ENCODE assay signal across 11 mouse cellular contexts in the genomic region with DNA sequence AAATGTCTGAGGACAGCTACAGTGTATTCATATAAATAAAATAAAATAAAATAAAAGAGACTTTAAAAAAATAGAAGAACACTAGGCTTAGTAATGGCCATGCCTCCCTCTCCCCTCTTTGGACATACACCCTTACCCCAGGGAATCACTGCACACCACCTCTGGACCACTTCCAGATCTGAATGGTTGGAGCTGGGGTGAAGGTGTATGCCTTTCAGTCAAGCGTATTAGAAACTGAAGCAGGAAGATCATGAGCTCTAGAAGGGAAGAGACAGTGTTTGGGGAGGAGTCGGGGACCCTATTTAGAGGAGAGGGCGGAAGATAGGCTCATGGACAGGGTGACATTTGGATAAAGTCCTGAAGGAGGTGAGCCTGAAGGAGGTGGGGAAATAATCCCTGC. TPM values are rescaled to one million over a fixed set of nuclear protein-coding genes. Genes with fewer than 3 reads are reported as not detected.
A peak's percentile ranks its signal among the peaks of the same experiment; 100 is the strongest.
DNase-seq lines count a peak whose midpoint lies in the region; ATAC-seq and TF ChIP-seq lines count a peak whose summit lies in the region.
"Had no signal": no experiment of that assay in that cellular context is flagged by ENCODE, and none has a peak within 500 bp of the region (broad histone marks: within the 10 kb centered on the region; RNA-seq: fewer than 3 reads in every experiment).

No protein-coding gene starts in this region.

- TF ChIP-seq CTCF in kidney, postnatal 0 days (IDR thresholded peaks at IDR 0.05; ENCODE audit: low read depth): no peak
- TF ChIP-seq CTCF in small intestine, adult 2 months (IDR thresholded peaks at IDR 0.05; ENCODE audit: extremely low read depth, insufficient read length, insufficient replicate concordance, low read depth, low read length): no peak

- H3K9me3 ChIP-seq in heart, embryonic 11.5 days (replicated peaks; ENCODE audit: control insufficient read depth, low read length): no peaks in the 10 kb centered on the region
- H3K9me3 ChIP-seq in lung, embryonic 15.5 days: no peaks in the 10 kb centered on the region
- no peaks in the 10 kb centered on the region for H3K9me3 ChIP-seq in kidney, postnatal 0 days (replicated peaks; ENCODE audit: low read length)

- no peak for ATAC-seq in heart, embryonic 11.5 days (replicated peaks; ENCODE audit: insufficient number of reproducible peaks, low FRiP score, low TSS enrichment)
- ATAC-seq in lung, embryonic 15.5 days (ENCODE audit: borderline replicate concordance, extremely low read depth, low FRiP score, low TSS enrichment): no peak
- ATAC-seq in kidney, postnatal 0 days (replicated peaks; ENCODE audit: low FRiP score, low read depth): no peak

- H3K4me1 ChIP-seq in heart, embryonic 11.5 days (ENCODE audit: control insufficient read depth, insufficient read depth, low read length): peaks cover 12% of the 10 kb centered on the region; the same call in 1 of the 2 replicates
- H3K4me1 ChIP-seq in lung, embryonic 15.5 days: peaks cover 24% of the 10 kb centered on the region
- peaks cover 6% of the 10 kb centered on the region; the same call in 1 of the 2 replicates for H3K4me1 ChIP-seq in kidney, postnatal 0 days (replicated peaks; ENCODE audit: insufficient read depth, low read length)
- H3K4me1 ChIP-seq in small intestine, adult 2 months (ENCODE audit: control insufficient read depth, insufficient read depth, insufficient read length, low read length): peaks cover 20% of the 10 kb centered on the region

- DNase-seq in heart, adult 8-10 months (ENCODE audit: low spot score): no peak
- DNase-seq in lung, postnatal 25 days (ENCODE audit: low spot score): no peak
- DNase-seq in kidney, postnatal 0 days (ENCODE audit: low spot score): no peak
- no peak for DNase-seq in thymus, postnatal 36 days
- DNase-seq in layer of hippocampus, adult 8-10 months (ENCODE audit: low spot score in 2 of 2): no peak
- DNase-seq: gastrocnemius, postnatal 10 days; thymus, postnatal 14 days had no signal

- no peak overlapping the region for H3K9ac ChIP-seq in heart, embryonic 11.5 days (ENCODE audit: low read depth, low read length)
- H3K9ac ChIP-seq in lung, embryonic 15.5 days: no peak overlapping the region
- H3K9ac ChIP-seq in kidney, postnatal 0 days (ENCODE audit: low read depth, low read length): no peak overlapping the region

- H3K4me2 ChIP-seq in heart, embryonic 11.5 days: peak overlapping the region; percentile 71; the same call in 1 of the 2 replicates
- H3K4me2 ChIP-seq in lung, embryonic 15.5 days: peak overlapping the region; percentile 60
- peak overlapping the region; percentile 59 for H3K4me2 ChIP-seq in kidney, postnatal 0 days (ENCODE audit: low read length)
- H3K4me2 ChIP-seq: midbrain, embryonic 11.5 days had no signal

- H3K27me3 ChIP-seq in heart, embryonic 11.5 days (ENCODE audit: control insufficient read depth, insufficient read depth, low read length): no peaks in the 10 kb centered on the region
- H3K27me3 ChIP-seq in lung, embryonic 15.5 days: no peaks in the 10 kb centered on the region
- no peaks in the 10 kb centered on the region for H3K27me3 ChIP-seq in kidney, postnatal 0 days (ENCODE audit: insufficient read depth, low read length)
- no peaks in the 10 kb centered on the region for H3K27me3 ChIP-seq in small intestine, adult 2 months (ENCODE audit: control insufficient read depth, insufficient read depth, low read length)

- H3K36me3 ChIP-seq in heart, embryonic 11.5 days (ENCODE audit: control insufficient read depth, insufficient read depth, low read length): peaks cover 4% of the 10 kb centered on the region; the same call in 1 of the 2 replicates
- peaks cover 11% of the 10 kb centered on the region for H3K36me3 ChIP-seq in lung, embryonic 15.5 days
- H3K36me3 ChIP-seq in kidney, postnatal 0 days (ENCODE audit: insufficient read depth, low read length): peaks cover 5% of the 10 kb centered on the region; the same call in 1 of the 2 replicates
- H3K36me3 ChIP-seq in small intestine, adult 2 months (ENCODE audit: control insufficient read depth, insufficient read depth, low read length): peaks cover 9% of the 10 kb centered on the region

- 68% methylated on average over 3 of the region's 3 CpGs for whole genome bisulfite sequencing in heart, embryonic 11.5 days (ENCODE audit: insufficient replicate concordance)
- 59% methylated on average over 3 of the region's 3 CpGs for WGBS in lung, embryonic 15.5 days
- WGBS in kidney, postnatal 0 days: 65% methylated on average over 3 of the region's 3 CpGs
- 23% methylated on average over 3 of the region's 3 CpGs for WGBS in small intestine, adult 2 months

- H3K4me3 ChIP-seq in heart, embryonic 11.5 days (ENCODE audit: low read depth, low read length): no peak overlapping the region
- H3K4me3 ChIP-seq in lung, embryonic 15.5 days: peak overlapping the region; percentile 35
- peak overlapping the region; percentile 29; the same call in 1 of the 2 replicates for H3K4me3 ChIP-seq in kidney, postnatal 0 days (replicated peaks; ENCODE audit: low read depth, low read length)
- peak overlapping the region; percentile 72 for H3K4me3 ChIP-seq in small intestine, adult 2 months (ENCODE audit: low read depth, low read length)

- no peak for TF ChIP-seq POLR2A in small intestine, adult 2 months (IDR thresholded peaks at IDR 0.05; ENCODE audit: low read depth, low read length)

- H3K27ac ChIP-seq in heart, embryonic 11.5 days (ENCODE audit: low read depth, low read length): peak overlapping the region; percentile 86
- peak overlapping the region; percentile 86 for H3K27ac ChIP-seq in lung, embryonic 15.5 days
- peak overlapping the region; percentile 85 for H3K27ac ChIP-seq in kidney, postnatal 0 days
- H3K27ac ChIP-seq in small intestine, adult 2 months (ENCODE audit: insufficient read depth, low read depth, low read length): peak overlapping the region; percentile 97

RNA-seq across cellular contexts. Expression of gene Sertad1, which starts 6.2 kb away (rescaled TPM):
- 37.5 and 38.8 TPM in 2 replicates for polyA plus RNA-seq in heart, embryonic 11.5 days (2014; fragmentation: Nextera tagmentation; extraction: Ambion mirVana)
- 10 to 100 TPM in 3 of 4 experiments, 1 to 10 TPM in 1; 8.4 to 11.5 (median 10.2) TPM for total RNA-seq in heart, adult 8-10 months (2022)
- polyA plus RNA-seq in lung, embryonic 15.5 days (2015; fragmentation: Nextera tagmentation; extraction: Ambion mirVana): 48.5 and 49.6 TPM in 2 replicates
- polyA plus RNA-seq in kidney, postnatal 0 days (2015; fragmentation: Nextera tagmentation; extraction: Ambion mirVana): 41.6 and 44.3 TPM in 2 replicates
- 47.2 and 156 TPM in 2 replicates for polyA plus RNA-seq in small intestine, adult 2 months (2012; rRNA removed)
- total RNA-seq in layer of hippocampus, adult 8-10 months (2022): 10 to 100 TPM in 1 of 4 experiments, 1 to 10 TPM in 3; 6.4 to 10.7 (median 9.3) TPM

RNA-seq across cellular contexts. Expression of gene Sertad3, which starts 6.9 kb away (rescaled TPM):
- polyA plus RNA-seq in heart, embryonic 11.5 days (2014; fragmentation: Nextera tagmentation; extraction: Ambion mirVana): 19.9 and 20.3 TPM in 2 replicates
- total RNA-seq in heart, adult 8-10 months (2022): 1 to 10 TPM; 4.8 to 5.7 (median 5.6) TPM
- 28.6 and 31.1 TPM in 2 replicates for polyA plus RNA-seq in lung, embryonic 15.5 days (2015; fragmentation: Nextera tagmentation; extraction: Ambion mirVana)
- 24.0 and 25.3 TPM in 2 replicates for polyA plus RNA-seq in kidney, postnatal 0 days (2015; fragmentation: Nextera tagmentation; extraction: Ambion mirVana)
- 5.3 and 12.8 TPM in 2 replicates for polyA plus RNA-seq in small intestine, adult 2 months (2012; rRNA removed)
- total RNA-seq in layer of hippocampus, adult 8-10 months (2022): 1 to 10 TPM; 3.0 to 4.9 (median 3.9) TPM

RNA-seq across cellular contexts. Expression of gene Prx, which starts 18.6 kb away (rescaled TPM):
- polyA plus RNA-seq in heart, embryonic 11.5 days (2014; fragmentation: Nextera tagmentation; extraction: Ambion mirVana): 0.76 and 0.96 TPM in 2 replicates
- 1 to 10 TPM in 1 of 4 experiments, under 1 TPM in 3; 0.75 to 1.0 (median 0.80) TPM for total RNA-seq in heart, adult 8-10 months (2022)
- polyA plus RNA-seq in lung, embryonic 15.5 days (2015; fragmentation: Nextera tagmentation; extraction: Ambion mirVana): 7.2 and 8.7 TPM in 2 replicates
- polyA plus RNA-seq in kidney, postnatal 0 days (2015; fragmentation: Nextera tagmentation; extraction: Ambion mirVana): 4.1 and 4.7 TPM in 2 replicates
- 0.37 and 0.68 TPM in 2 replicates for polyA plus RNA-seq in small intestine, adult 2 months (2012; rRNA removed)
- under 1 TPM; 0.38 to 0.43 (median 0.39) TPM for total RNA-seq in layer of hippocampus, adult 8-10 months (2022)

RNA-seq across cellular contexts. Expression of gene Blvrb, which starts 32.7 kb away (rescaled TPM):
- 106 and 121 TPM in 2 replicates for polyA plus RNA-seq in heart, embryonic 11.5 days (2014; fragmentation: Nextera tagmentation; extraction: Ambion mirVana)
- 10 to 100 TPM; 27.7 to 29.2 (median 29.0) TPM for total RNA-seq in heart, adult 8-10 months (2022)
- 58.8 and 68.5 TPM in 2 replicates for polyA plus RNA-seq in lung, embryonic 15.5 days (2015; fragmentation: Nextera tagmentation; extraction: Ambion mirVana)
- polyA plus RNA-seq in kidney, postnatal 0 days (2015; fragmentation: Nextera tagmentation; extraction: Ambion mirVana): 33.4 and 40.1 TPM in 2 replicates
- polyA plus RNA-seq in small intestine, adult 2 months (2012; rRNA removed): 79.1 and 142 TPM in 2 replicates
- 10 to 100 TPM; 14.6 to 21.6 (median 20.1) TPM for total RNA-seq in layer of hippocampus, adult 8-10 months (2022)

RNA-seq across cellular contexts. Expression of gene Sptbn4, which starts 33.0 kb away (rescaled TPM):
- polyA plus RNA-seq in heart, embryonic 11.5 days (2014; fragmentation: Nextera tagmentation; extraction: Ambion mirVana): 0.23 and 0.30 TPM in 2 replicates
- under 1 TPM; 0.22 to 0.49 (median 0.30) TPM for total RNA-seq in heart, adult 8-10 months (2022)
- polyA plus RNA-seq in lung, embryonic 15.5 days (2015; fragmentation: Nextera tagmentation; extraction: Ambion mirVana): 0.21 and 0.33 TPM in 2 replicates
- polyA plus RNA-seq in kidney, postnatal 0 days (2015; fragmentation: Nextera tagmentation; extraction: Ambion mirVana): 0.17 and 0.28 TPM in 2 replicates
- 0.19 and 0.28 TPM in 2 replicates for polyA plus RNA-seq in small intestine, adult 2 months (2012; rRNA removed)
- total RNA-seq in layer of hippocampus, adult 8-10 months (2022): 100 to 1,000 TPM; 116 to 147 (median 135) TPM
